Mouse (Mus musculus) heart, embryonic 14.5 days (tissue): ENCODE data around the gene Mettl1. TPM values are rescaled to one million over a fixed set of nuclear protein-coding genes. Genes with fewer than 3 reads are reported as not detected.
"Not testable (repeated sequence)": the region's sequence is repeated elsewhere in the genome, so short reads cannot be mapped to it uniquely, and the experiment has no call there.

Experiments used
- ATAC-seq: fragments of 200-750 bp; cut with Nextera tagmentation; 2 replicates; pipeline ENCODE4 v1.8.0; 2017; ENCODE audit warnings: low read depth, moderate TSS enrichment; ENCODE audit not compliant: insufficient number of reproducible peaks, insufficient read depth, low FRiP score
- H3K27ac ChIP-seq, 2 experiments: fragments of 200-500 bp in 1 of 2; fragments of 300-500 bp in 1 of 2; sonication (generic) in 1 of 2; replicated peaks in 1 of 2; 2 replicates each; pipeline ENCODE4 v1.5.1; 2012 to 2014; ENCODE audit warnings: low read depth in 2 of 2, low read length in 2 of 2, control low read depth in 1 of 2, mild to moderate bottlenecking in 1 of 2, mixed read lengths in 1 of 2; ENCODE audit not compliant: control insufficient read depth in 1 of 2, insufficient read depth in 1 of 2
- H3K27me3 ChIP-seq: fragments of 300-500 bp; sonication (generic); 2 replicates; pipeline ENCODE4 v1.6.1; 2014; ENCODE audit warnings: mild to moderate bottlenecking, low read length, control low read depth; ENCODE audit not compliant: control insufficient read depth, insufficient read depth
- H3K36me3 ChIP-seq: fragments of 300-500 bp; sonication (generic); 2 replicates; pipeline ENCODE4 v1.6.1; 2014; ENCODE audit warnings: mild to moderate bottlenecking, control low read depth, low read length, mixed read lengths; ENCODE audit not compliant: control insufficient read depth, insufficient read depth
- H3K4me1 ChIP-seq, 2 experiments: fragments of 200-500 bp in 1 of 2; fragments of 300-500 bp in 1 of 2; sonication (generic) in 1 of 2; 2 replicates each; pipeline ENCODE4 v1.6.1; 2012 to 2014; ENCODE audit warnings: low read length in 2 of 2, control low read depth in 1 of 2, mixed read lengths in 1 of 2; ENCODE audit not compliant: control insufficient read depth in 2 of 2, insufficient read depth in 2 of 2
- H3K4me2 ChIP-seq: fragments of 300-500 bp; sonication (generic); 2 replicates; pipeline ENCODE4 v1.6.1; 2014; ENCODE audit warnings: mild to moderate bottlenecking, low read length
- H3K4me3 ChIP-seq, 2 experiments: fragments of 200-500 bp in 1 of 2; fragments of 300-500 bp in 1 of 2; sonication (generic) in 1 of 2; 2 replicates each; pipeline ENCODE4 v1.5.1; 2012 to 2014; ENCODE audit warnings: low read length in 2 of 2, mild to moderate bottlenecking in 2 of 2, control low read depth in 1 of 2, low read depth in 1 of 2, moderate library complexity in 1 of 2; ENCODE audit not compliant: control insufficient read depth in 1 of 2, insufficient read depth in 1 of 2
- H3K9ac ChIP-seq: fragments of 300-500 bp; sonication (generic); 2 replicates; pipeline ENCODE4 v1.6.1; 2014; ENCODE audit warnings: mild to moderate bottlenecking, low read length
- H3K9me3 ChIP-seq: fragments of 300-500 bp; sonication (generic); 2 replicates; pipeline ENCODE4 v1.6.1; 2016; ENCODE audit warnings: low read length, control low read depth; ENCODE audit not compliant: control insufficient read depth
- WGBS: fragments of 180-500 bp; shearing (Covaris S2); extraction: QIAGEN DNeasy Blood & Tissue Kit; methylation state at CpG from one replicate; pipeline ENCODE4 v1.1.7; 2014; 5-methylcytosine and 5-hydroxymethylcytosine counted together
- polyA plus RNA-seq: library from polyadenylated mRNA; unstranded; fragments of >200 nt; fragmentation: Nextera tagmentation; extraction: Ambion mirVana; gene quantifications from 2 replicates; pipeline ENCODE4 v1.2.1, GENCODE M21; 2014

Mettl1 gene
- polyA plus RNA-seq, 1 experiment from 2014 or later: 36.3 TPM

DNA sequence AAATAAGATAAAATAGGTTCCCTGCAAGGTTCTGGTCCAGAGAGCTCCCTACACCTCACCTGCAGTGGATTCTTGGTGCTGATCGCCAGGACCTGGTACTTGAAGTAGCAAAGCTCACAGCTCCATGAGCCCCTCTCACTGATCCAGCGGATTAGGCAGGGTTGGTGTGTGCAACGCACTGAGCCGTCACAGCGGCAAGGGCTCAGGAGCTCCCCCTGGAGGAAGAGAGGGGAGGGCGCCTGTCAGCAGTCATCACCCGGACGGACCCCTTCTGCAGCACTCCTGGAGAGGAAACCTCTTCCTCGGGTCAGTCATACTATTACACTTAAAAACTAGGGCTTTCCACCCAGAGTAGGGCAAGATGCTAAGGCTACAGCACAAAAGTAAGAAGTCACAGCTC, 16.9 kb downstream of the Mettl1 start:
- no peak overlapping the region for H3K27ac ChIP-seq
- no peak for ATAC-seq
- H3K9me3 ChIP-seq: no peaks in the 10 kb centered on the region
- no peak overlapping the region; the same call in 1 of the 2 replicates for H3K4me2 ChIP-seq
- H3K36me3 ChIP-seq: 0 out of 2 replicates have a peak, but pooled peaks cover 2% of the 10 kb centered on the region
- H3K9ac ChIP-seq: no peak overlapping the region
- 2% methylated on average over 9 of the region's 9 CpGs for WGBS
- no peak overlapping the region for H3K4me3 ChIP-seq
- peaks cover 6 to 18% of the 10 kb centered on the region in 2 experiments; a peak in 3 of 4 replicates for H3K4me1 ChIP-seq
- H3K27me3 ChIP-seq: peaks cover 50% of the 10 kb centered on the region

GRCm38 (mm10) chr10:127058708-127059107, 17.5 kb downstream of the Mettl1 start:
- Histone ChIP-seq H3K27me3 (peaks cover 47% of the 10 kb centered on the region), H3K4me2 (peak overlapping the region; percentile 99), H3K9ac (no peak overlapping the region; the same call in 1 of the 2 replicates), H3K27ac (no peak overlapping the region), H3K9me3 (no peaks in the 10 kb centered on the region), H3K4me1 (peaks cover 6 to 18% of the 10 kb centered on the region in 2 experiments; a peak in 3 of 4 replicates), H3K4me3 (peak overlapping the region in 1 of 2 experiments; percentile 77; a peak in 2 of 4 replicates), H3K36me3 (0 out of 2 replicates have a peak, but pooled peaks cover 2% of the 10 kb centered on the region)
- ATAC-seq: no peak
- WGBS: 18% methylated on average over 8 of the region's 8 CpGs

DNA sequence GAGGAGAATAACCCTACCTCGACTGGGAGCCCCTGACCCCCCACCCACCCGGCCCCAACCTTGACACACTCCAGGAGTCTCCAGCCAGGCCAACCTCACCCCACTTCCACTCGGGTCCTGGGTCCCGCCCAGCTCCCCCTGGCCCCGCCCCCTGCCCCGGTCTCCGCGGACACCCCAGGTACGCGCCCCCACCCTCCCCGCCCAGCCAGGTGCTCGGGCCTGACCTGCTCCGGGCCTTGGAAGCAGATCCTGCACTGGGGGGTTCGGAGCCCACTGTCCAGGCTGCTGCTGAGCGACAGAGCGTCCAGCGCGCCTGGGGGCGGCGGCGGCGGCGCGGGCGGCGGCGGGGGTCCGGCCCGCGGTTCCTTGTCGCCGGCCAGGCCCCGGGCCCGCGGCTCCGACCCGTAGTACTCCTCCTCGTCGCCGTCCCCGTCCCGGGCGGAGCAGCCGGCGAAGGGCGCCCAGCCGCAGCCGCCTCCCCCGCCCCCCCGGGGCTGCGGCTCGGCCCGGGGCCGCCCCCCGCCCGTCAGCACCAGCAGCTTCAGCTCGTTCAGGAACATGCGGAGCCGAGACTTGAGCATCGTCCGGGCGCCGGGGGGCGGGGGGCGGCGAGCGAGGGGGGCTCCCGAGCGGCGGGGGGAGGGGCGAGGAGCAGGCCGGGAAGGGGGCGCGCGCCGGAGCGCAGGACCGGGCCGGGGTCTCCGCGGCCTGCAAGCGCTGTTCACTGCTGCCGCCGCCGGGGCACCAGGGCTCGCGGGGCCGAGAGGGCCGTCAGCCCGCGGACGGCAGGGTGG, 18.2 kb downstream of the Mettl1 start:
- ATAC-seq: no peak
- Histone ChIP-seq H3K27me3 (peaks cover 40% of the 10 kb centered on the region), H3K27ac (no peak overlapping the region)

DNA sequence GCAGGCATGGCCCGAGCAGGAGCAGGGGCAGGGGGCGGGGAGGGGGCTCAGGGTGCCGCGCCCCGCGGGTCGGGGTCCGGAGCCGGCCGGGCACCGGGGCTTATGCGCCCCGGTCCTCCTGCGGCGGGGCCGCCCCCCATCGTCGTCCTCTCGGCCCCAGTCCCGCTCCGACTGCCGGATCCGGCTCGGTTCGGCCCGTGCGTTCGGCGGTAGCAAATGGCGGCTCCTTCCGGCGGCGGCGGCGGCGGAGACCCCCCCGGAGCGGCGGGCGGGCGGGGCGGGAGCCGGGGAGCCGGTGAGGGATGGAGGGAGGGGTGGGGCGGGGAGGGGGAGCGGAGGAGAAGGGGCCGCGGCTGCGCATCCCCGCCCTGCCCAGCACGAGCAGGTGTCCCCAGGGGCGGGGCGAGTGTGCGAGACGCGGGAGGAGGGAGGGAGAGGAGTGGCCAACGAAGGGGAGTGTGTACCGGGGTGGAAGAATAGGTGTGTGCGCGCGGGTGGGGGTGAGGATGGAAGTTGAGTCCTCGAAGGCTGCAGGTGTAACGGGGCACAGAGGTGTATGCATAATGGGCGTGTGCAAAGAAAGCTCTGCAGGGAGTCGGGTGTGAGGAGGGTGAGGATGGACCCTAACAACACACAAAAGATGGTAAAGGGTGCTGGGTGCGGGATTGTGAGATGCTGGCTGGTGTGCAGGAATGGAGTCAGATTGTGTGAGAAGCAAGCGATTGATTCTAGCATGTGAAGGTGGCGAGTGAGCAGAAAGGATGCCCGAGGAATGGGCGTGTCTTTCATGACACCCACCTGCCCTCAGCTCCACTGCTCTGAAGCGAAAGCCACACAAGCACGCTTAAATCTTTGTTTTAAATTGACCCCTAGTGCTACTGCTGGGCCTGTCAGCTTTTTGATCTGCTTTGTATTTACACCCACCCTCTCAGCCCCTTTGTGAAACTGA, 19.0 kb downstream of the Mettl1 start, which contains the start of gene March9:
TSS of gene March9 (minus strand) at position 217 of the 949 bp plus-strand sequence.
- H3K9ac ChIP-seq: peak within 1 kb of the TSS; percentile 78
- no peak within 1 kb of the TSS for H3K27ac ChIP-seq
- 2% methylated on average over 54 of the region's 72 CpGs for WGBS
- no peaks in the 10 kb centered on the region for H3K9me3 ChIP-seq
- peaks cover 11% of the 10 kb centered on the region for H3K36me3 ChIP-seq
- H3K27me3 ChIP-seq: peaks cover 39% of the 10 kb centered on the region
- peaks cover 9 to 27% of the 10 kb centered on the region in 2 experiments for H3K4me1 ChIP-seq
- H3K4me2 ChIP-seq: peak within 1 kb of the TSS; percentile 99
- ATAC-seq: no peak
- peak within 1 kb of the TSS; percentile 56 to 77 for H3K4me3 ChIP-seq

More for the DNA sequence above, 18.2 kb downstream of the Mettl1 start:
- H3K36me3 ChIP-seq: peaks cover 2% of the 10 kb centered on the region; the same call in 1 of the 2 replicates
- under 1% methylated on average over 83 of the region's 92 CpGs for WGBS
- peaks cover 6 to 18% of the 10 kb centered on the region in 2 experiments; a peak in 3 of 4 replicates for H3K4me1 ChIP-seq
- peak overlapping the region; percentile 78 for H3K9ac ChIP-seq
- peak overlapping the region; percentile 56 to 77 for H3K4me3 ChIP-seq
- no peaks in the 10 kb centered on the region for H3K9me3 ChIP-seq
- peak overlapping the region; percentile 99 for H3K4me2 ChIP-seq

GRCm38 (mm10) chr10:127061085-127061484, 19.9 kb downstream of the Mettl1 start:
- no peaks in the 10 kb centered on the region for H3K9me3 ChIP-seq
- peaks cover 39% of the 10 kb centered on the region for H3K27me3 ChIP-seq
- no peak overlapping the region for H3K27ac ChIP-seq
- H3K36me3 ChIP-seq: peaks cover 19% of the 10 kb centered on the region
- ATAC-seq: no peak
- H3K4me1 ChIP-seq: peaks cover 11 to 34% of the 10 kb centered on the region in 2 experiments
- WGBS: 48% methylated on average over 5 of the region's 5 CpGs
- 0 out of 4 replicates have a peak overlapping the region, but pooled peaks of 1 of the 2 experiments have one; percentile 77 for H3K4me3 ChIP-seq
- H3K4me2 ChIP-seq: peak overlapping the region; percentile 99; the same call in 1 of the 2 replicates
- H3K9ac ChIP-seq: no peak overlapping the region

DNA sequence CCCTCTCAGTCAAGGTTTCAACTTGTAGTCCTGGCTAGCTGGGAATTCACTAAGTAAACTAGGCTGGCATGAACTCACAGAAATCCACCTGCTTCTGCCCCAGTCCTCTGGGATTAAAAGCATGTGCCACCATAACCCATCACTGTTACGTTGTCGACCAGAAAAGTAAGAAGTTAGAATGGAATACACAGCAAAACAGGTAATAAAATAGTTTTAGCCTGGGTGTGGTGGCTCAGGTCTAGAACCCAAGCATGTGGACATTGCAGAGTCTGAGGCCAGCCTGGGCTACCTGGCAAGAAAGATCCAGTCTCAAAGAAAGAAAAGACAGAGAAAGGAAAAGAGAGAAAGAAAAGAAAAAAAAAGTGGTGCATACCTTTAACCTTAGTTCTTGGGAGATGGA, 20.3 kb downstream of the Mettl1 start:
- peaks cover 39% of the 10 kb centered on the region for H3K27me3 ChIP-seq
- peaks cover 11 to 34% of the 10 kb centered on the region in 2 experiments for H3K4me1 ChIP-seq
- WGBS: 76% methylated on average over 2 of the region's 2 CpGs
- no peak overlapping the region for H3K4me2 ChIP-seq
- H3K9me3 ChIP-seq: no peaks in the 10 kb centered on the region
- ATAC-seq: no peak
- no peak overlapping the region for H3K4me3 ChIP-seq
- H3K36me3 ChIP-seq: peaks cover 21% of the 10 kb centered on the region
- H3K9ac ChIP-seq: no peak overlapping the region
- H3K27ac ChIP-seq: no peak overlapping the region

DNA sequence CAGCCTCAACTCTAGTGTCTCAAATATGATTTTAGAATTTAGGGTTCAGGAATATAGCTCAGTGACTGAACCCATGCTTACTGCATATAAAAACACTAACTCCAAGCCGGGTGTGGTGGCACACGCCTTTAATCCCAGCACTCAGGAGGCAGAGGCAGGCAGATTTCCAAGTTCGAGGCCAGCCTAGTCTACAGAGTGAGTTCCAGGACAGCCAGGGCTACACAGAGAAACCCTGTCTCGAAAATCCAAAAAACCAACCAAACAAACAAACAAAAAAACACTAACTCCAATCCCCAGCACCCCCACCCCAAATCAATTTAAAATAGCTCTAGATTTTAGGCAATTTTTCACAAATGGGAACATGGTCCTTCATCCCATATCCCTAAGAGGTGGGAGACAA, 20.9 kb downstream of the Mettl1 start:
- not testable (repeated sequence) for H3K4me3 ChIP-seq, H3K4me2 ChIP-seq, H3K9ac ChIP-seq, H3K27ac ChIP-seq, ATAC-seq, H3K9me3 ChIP-seq
- H3K27me3 ChIP-seq: peaks cover 38% of the 10 kb centered on the region
- H3K36me3 ChIP-seq: peaks cover 27% of the 10 kb centered on the region
- 82% methylated on average over 4 of the region's 4 CpGs for WGBS
- peaks cover 11 to 34% of the 10 kb centered on the region in 2 experiments for H3K4me1 ChIP-seq
